Mouse (Mus musculus) adrenal gland, adult 8-10 months (tissue): ENCODE results near the gene Taf10. TPM values are rescaled to one million over a fixed set of nuclear protein-coding genes. Genes with fewer than 3 reads are reported as not detected.

Source experiments
- DNase-seq: peaks from one replicate; pipeline ENCODE4 v3.0.0; 2022
- total RNA-seq, 4 experiments: library from RNA; stranded (reverse); gene quantifications; 2 replicates each; pipeline ENCODE4 v1.2.4; 2022

Taf10 gene
- total RNA-seq, result 100 to 1,000 TPM; 198 to 224 (median 207) TPM

DNA sequence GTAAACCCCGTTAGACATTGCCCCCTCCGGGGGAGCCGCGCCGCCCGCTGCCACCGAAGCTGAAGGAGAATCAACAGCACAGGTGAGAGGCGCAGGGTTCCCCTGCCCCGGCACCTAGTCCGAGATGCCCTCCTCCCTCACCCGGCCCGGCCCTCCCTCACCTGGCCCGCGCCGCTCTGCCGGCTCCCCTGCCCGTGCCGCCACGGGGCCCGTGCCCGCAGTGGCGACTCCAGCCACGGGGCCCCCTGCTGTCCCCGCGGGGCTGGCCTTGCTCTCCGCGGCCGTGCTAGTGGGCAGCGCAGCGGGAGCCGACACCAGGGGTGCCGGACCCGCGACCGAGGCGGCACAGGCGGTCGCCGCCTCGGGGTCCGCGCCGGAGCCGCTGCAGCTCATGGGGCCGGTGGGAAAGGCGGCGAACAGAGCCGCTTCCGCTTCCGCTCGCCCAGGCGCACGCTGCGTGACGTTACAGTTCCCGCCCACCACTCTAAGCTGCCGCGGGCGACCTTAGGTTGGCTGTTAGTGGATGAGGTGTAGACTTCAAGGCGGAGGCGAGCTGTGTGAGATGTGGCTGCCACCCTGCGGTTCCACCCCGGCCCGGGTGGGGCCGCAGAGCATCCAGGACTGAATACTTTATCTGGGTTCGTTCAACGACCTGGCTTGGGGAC lies at the start of gene Taf10:
Gene Taf10, minus strand, starts transcription at position 436 of the 665 bp plus-strand sequence.
- DNase-seq, result peak; percentile 83

GRCm38 (mm10) chr7:105793701-105794100 lies 49.5 kb upstream of the Taf10 start:
- no peak for DNase-seq

- no peak for DNase-seq
Measured at GRCm38 (mm10) chr7:105791147-105791546, 47.0 kb upstream of the Taf10 start.

GRCm38 (mm10) chr7:105787285-105788140 lies 43.4 kb upstream of the Taf10 start, which contains the start of gene Dchs1:
Gene Dchs1 (minus strand): TSS chr7:105787654.
- DNase-seq, result no peak

- no peak for DNase-seq
Measured at GRCm38 (mm10) chr7:105786506-105787284, 42.5 kb upstream of the Taf10 start.

GRCm38 (mm10) chr7:105784556-105784955 lies 40.4 kb upstream of the Taf10 start:
- no peak for DNase-seq

- DNase-seq, result no peak
Measured at GRCm38 (mm10) chr7:105783861-105784260, 39.7 kb upstream of the Taf10 start.

GRCm38 (mm10) chr7:105778553-105779265 lies 34.5 kb upstream of the Taf10 start:
- no peak for DNase-seq

- peak; percentile 39 for DNase-seq
Measured at GRCm38 (mm10) chr7:105777797-105778552, 33.8 kb upstream of the Taf10 start.

- DNase-seq, result no peak
Measured at GRCm38 (mm10) chr7:105777316-105777715, 33.2 kb upstream of the Taf10 start.

- DNase-seq, result no peak
Measured at GRCm38 (mm10) chr7:105776026-105776425, 31.9 kb upstream of the Taf10 start.

GRCm38 (mm10) chr7:105774661-105775060 lies 30.5 kb upstream of the Taf10 start:
- no peak for DNase-seq

DNA sequence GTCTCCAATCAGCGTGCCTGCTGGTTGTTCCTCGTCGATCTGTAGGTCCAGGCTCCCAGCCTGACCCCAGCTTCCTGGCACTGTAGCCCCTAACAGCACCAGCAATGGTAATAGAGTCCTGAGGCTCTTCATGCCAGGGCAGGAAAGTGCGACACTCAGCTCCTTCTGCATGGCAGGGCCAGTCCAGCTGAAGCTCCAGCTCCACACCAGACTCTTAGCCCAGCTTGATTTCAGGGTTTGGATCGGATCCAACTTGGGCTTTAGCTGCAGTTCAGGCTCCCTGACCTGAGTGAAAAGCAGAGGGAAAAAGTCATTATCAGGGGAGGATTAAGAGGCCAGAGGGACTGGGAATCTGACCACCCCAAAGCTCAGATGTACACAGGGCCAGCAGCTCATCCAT lies 28.9 kb upstream of the Taf10 start:
- DNase-seq, result no peak

DNA sequence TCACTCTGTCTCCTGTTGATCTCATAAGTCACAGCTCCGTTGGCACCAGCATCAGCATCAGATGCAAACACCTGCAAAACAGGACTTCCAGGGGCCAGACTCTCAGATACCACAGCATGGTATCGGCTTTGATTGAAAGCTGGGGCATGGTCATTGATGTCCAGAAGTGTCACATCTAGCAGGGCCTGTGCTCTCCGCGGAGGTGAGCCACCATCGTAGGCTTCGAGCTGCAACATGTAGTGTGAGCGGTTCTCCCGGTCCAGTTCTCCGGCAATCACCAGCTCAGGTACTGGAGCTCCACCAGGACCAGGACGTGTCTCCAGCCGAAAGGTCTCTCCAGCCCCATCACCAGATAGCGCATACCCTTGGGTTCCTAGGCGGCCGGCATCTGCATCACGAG lies 28.2 kb upstream of the Taf10 start:
- no peak for DNase-seq

GRCm38 (mm10) chr7:105769959-105770358 lies 25.8 kb upstream of the Taf10 start:
- no peak for DNase-seq

- no peak for DNase-seq
Measured at GRCm38 (mm10) chr7:105767729-105768165, 23.6 kb upstream of the Taf10 start.

DNA sequence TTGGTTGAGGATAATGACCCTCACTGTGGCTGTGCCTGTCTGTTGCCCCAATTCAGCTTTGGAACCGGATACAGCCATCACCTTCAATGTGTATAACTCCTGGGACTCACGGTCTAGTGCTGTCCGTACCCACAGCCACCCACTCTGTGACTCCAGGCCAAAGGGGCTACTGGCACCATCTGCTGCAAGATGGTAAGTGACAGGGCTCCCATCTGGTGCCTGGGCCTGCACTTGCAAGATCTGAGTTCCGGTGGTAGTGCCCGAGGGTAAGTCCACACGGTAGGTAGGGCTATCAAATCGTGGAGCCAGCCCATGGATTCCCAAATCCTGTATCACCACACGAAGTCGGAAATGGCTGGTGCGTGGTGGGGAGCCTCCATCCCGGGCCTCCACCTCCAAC lies 20.2 kb upstream of the Taf10 start:
- no peak for DNase-seq

- DNase-seq, result no peak
Measured at GRCm38 (mm10) chr7:105762517-105763270, 18.5 kb upstream of the Taf10 start.

GRCm38 (mm10) chr7:105761813-105762484 lies 17.8 kb upstream of the Taf10 start:
- no peak for DNase-seq

- no peak for DNase-seq
Measured at GRCm38 (mm10) chr7:105753281-105753680, 9.1 kb upstream of the Taf10 start.
